Mouse (Mus musculus) regulatory T cell (primary cell): ENCODE data around the gene Cobll1.

Experiments
- in situ Hi-C: fragments of 300-600 bp; cut with MboI, MseI; formaldehyde crosslinking; loops from one replicate; pipeline ENCODE4 v1.15.1; 2025; ENCODE audit warnings: high pct_unique_total_duplicates

Cobll1 gene

GRCm38 (mm10) chr2:65237116-65237515, 2.1 kb downstream of the Cobll1 start:
- in situ Hi-C loops, result no loop called here

GRCm38 (mm10) chr2:65236644-65237043, 2.6 kb downstream of the Cobll1 start:
- in situ Hi-C loops, result no loop called here

- in situ Hi-C loops, result no loop called here
These were observed 6.3 kb downstream of the Cobll1 start for GRCm38 (mm10) chr2:65232756-65233535.

- in situ Hi-C loops, result no loop called here
These were observed 10.8 kb downstream of the Cobll1 start for GRCm38 (mm10) chr2:65228426-65228825.

GRCm38 (mm10) chr2:65227898-65228290, 11.3 kb downstream of the Cobll1 start:
- in situ Hi-C loops, result no loop called here

- in situ Hi-C loops, result no loop called here
These were observed 11.9 kb downstream of the Cobll1 start for GRCm38 (mm10) chr2:65227154-65227897.

GRCm38 (mm10) chr2:65226494-65226893, 12.7 kb downstream of the Cobll1 start:
- in situ Hi-C loops, result no loop called here

- in situ Hi-C loops, result no loop called here
These were observed 15.1 kb downstream of the Cobll1 start for GRCm38 (mm10) chr2:65223956-65224735.

- in situ Hi-C loops, result no loop called here
These were observed 16.2 kb downstream of the Cobll1 start for GRCm38 (mm10) chr2:65223012-65223411.

- in situ Hi-C loops, result no loop called here
These were observed 17.6 kb downstream of the Cobll1 start for GRCm38 (mm10) chr2:65221646-65222045.

- in situ Hi-C loops, result no loop called here
These were observed 18.6 kb downstream of the Cobll1 start for GRCm38 (mm10) chr2:65220563-65220962.

- in situ Hi-C loops, result no loop called here
These were observed 19.6 kb downstream of the Cobll1 start for GRCm38 (mm10) chr2:65219375-65220135.

- in situ Hi-C loops, result no loop called here
These were observed 20.9 kb downstream of the Cobll1 start for GRCm38 (mm10) chr2:65218318-65218717.

GRCm38 (mm10) chr2:65217677-65218076, 21.5 kb downstream of the Cobll1 start:
- in situ Hi-C loops, result no loop called here

GRCm38 (mm10) chr2:65216163-65216562, 23.0 kb downstream of the Cobll1 start:
- in situ Hi-C loops, result no loop called here

GRCm38 (mm10) chr2:65214556-65214955, 24.6 kb downstream of the Cobll1 start:
- in situ Hi-C loops, result no loop called here

GRCm38 (mm10) chr2:65213675-65214074, 25.5 kb downstream of the Cobll1 start:
- in situ Hi-C loops, result no loop called here

- in situ Hi-C loops, result no loop called here
These were observed 27.6 kb downstream of the Cobll1 start for GRCm38 (mm10) chr2:65211620-65212019.

GRCm38 (mm10) chr2:65207750-65208149, 31.5 kb downstream of the Cobll1 start:
- in situ Hi-C loops, result no loop called here

GRCm38 (mm10) chr2:65203699-65204098, 35.5 kb downstream of the Cobll1 start:
- in situ Hi-C loops, result no loop called here

- in situ Hi-C loops, result loop anchor here (5.0 kb wide), 1 partner anchor 83 kb away; no protein-coding TSS in a partner anchor
These were observed 39.5 kb downstream of the Cobll1 start for GRCm38 (mm10) chr2:65199706-65200105.
